Mouse (Mus musculus) small intestine, adult 2 months (tissue): ENCODE measurements around the gene Gpr1.

Experiments
- CTCF ChIP-seq: fragments of 200-500 bp; IDR thresholded peaks from 2 replicates; pipeline ENCODE4 v1.5.1; 2012; ENCODE audit warnings: low read depth, mild to moderate bottlenecking, control low read depth, inconsistent platforms, low read length, moderate library complexity, mixed read lengths; ENCODE audit not compliant: insufficient replicate concordance, insufficient read length; ENCODE audit errors: extremely low read depth
- POLR2A ChIP-seq: fragments of 200-500 bp; IDR thresholded peaks from 2 replicates; pipeline ENCODE4 v1.6.1; 2012; ENCODE audit warnings: low read depth, mild to moderate bottlenecking, control low read depth, inconsistent platforms, low read length, moderate library complexity

- no peak for TF ChIP-seq POLR2A
- TF ChIP-seq CTCF = no peak
These were observed 33.6 kb upstream of the Gpr1 start for GRCm38 (mm10) chr1:63247831-63248359.
